Mouse (Mus musculus) midbrain, embryonic 12.5 days (tissue): ENCODE data around the gene Slc39a3. TPM values are rescaled to one million over a fixed set of nuclear protein-coding genes. Genes with fewer than 3 reads are reported as not detected.

ENCODE experiments used
- ATAC-seq: fragments of 200-750 bp; cut with Nextera tagmentation; 2 replicates; pipeline ENCODE4 v1.8.0; 2017; ENCODE audit warnings: low read depth, moderate TSS enrichment, moderate library complexity; ENCODE audit not compliant: low FRiP score
- H3K27ac ChIP-seq: fragments of 300-500 bp; sonication (generic); replicated peaks from 2 replicates; pipeline ENCODE4 v1.5.1; 2016; ENCODE audit warnings: mild to moderate bottlenecking
- H3K27me3 ChIP-seq: fragments of 300-500 bp; sonication (generic); 2 replicates; pipeline ENCODE4 v1.6.1; 2016; ENCODE audit warnings: mild to moderate bottlenecking
- H3K36me3 ChIP-seq: fragments of 300-500 bp; sonication (generic); 2 replicates; pipeline ENCODE4 v1.6.1; 2016
- H3K4me1 ChIP-seq: fragments of 300-500 bp; sonication (generic); 2 replicates; pipeline ENCODE4 v1.6.1; 2016
- H3K4me2 ChIP-seq: fragments of 300-500 bp; sonication (generic); replicated peaks from 2 replicates; pipeline ENCODE4 v1.6.1; 2016; ENCODE audit warnings: mild to moderate bottlenecking, moderate library complexity
- H3K4me3 ChIP-seq: fragments of 300-500 bp; sonication (generic); 2 replicates; pipeline ENCODE4 v1.5.1; 2016; ENCODE audit warnings: mild to moderate bottlenecking
- H3K9ac ChIP-seq: fragments of 300-500 bp; sonication (generic); replicated peaks from 2 replicates; pipeline ENCODE4 v1.6.1; 2016; ENCODE audit warnings: mild to moderate bottlenecking, moderate library complexity
- H3K9me3 ChIP-seq: fragments of 300-500 bp; sonication (generic); 2 replicates; pipeline ENCODE4 v1.6.1; 2016; ENCODE audit warnings: mild to moderate bottlenecking
- WGBS: fragments of 180-500 bp; shearing (Covaris S2); methylation state at CpG from one replicate; pipeline ENCODE4 v1.1.7; 2016; 5-methylcytosine and 5-hydroxymethylcytosine counted together
- polyA plus RNA-seq: library from polyadenylated mRNA; unstranded; fragments of >200 nt; fragmentation: Nextera tagmentation; extraction: Ambion mirVana; gene quantifications from 2 replicates; pipeline ENCODE4 v1.2.1, GENCODE M21; 2016

Slc39a3 gene
- polyA plus RNA-seq, 1 experiment from 2014 or later: 33.1 TPM

- Histone ChIP-seq H3K27me3 (peaks cover 74% of the 10 kb centered on the region), H3K4me3 (no peak overlapping the region), H3K36me3 (no peaks in the 10 kb centered on the region), H3K4me1 (peaks cover 10% of the 10 kb centered on the region), H3K9ac (no peak overlapping the region), H3K9me3 (no peaks in the 10 kb centered on the region), H3K4me2 (no peak overlapping the region), H3K27ac (no peak overlapping the region)
- ATAC-seq: no peak
- WGBS: 81% methylated on average over 6 of the region's 6 CpGs
Measured at GRCm38 (mm10) chr10:80989446-80989845, 47.8 kb downstream of the Slc39a3 start.

GRCm38 (mm10) chr10:80987709-80988441 lies 49.4 kb downstream of the Slc39a3 start:
- H3K27me3 ChIP-seq: peaks cover 70% of the 10 kb centered on the region
- H3K4me2 ChIP-seq: no peak overlapping the region
- 14% methylated on average over 10 of the region's 10 CpGs for WGBS
- no peak overlapping the region for H3K4me3 ChIP-seq
- H3K27ac ChIP-seq: no peak overlapping the region
- no peaks in the 10 kb centered on the region for H3K9me3 ChIP-seq
- no peak overlapping the region for H3K9ac ChIP-seq
- peak; percentile 80 for ATAC-seq
- peaks cover 7% of the 10 kb centered on the region for H3K4me1 ChIP-seq
- no peaks in the 10 kb centered on the region for H3K36me3 ChIP-seq

- Histone ChIP-seq H3K9me3 (no peaks in the 10 kb centered on the region), H3K4me2 (no peak overlapping the region), H3K4me1 (peaks cover 7% of the 10 kb centered on the region), H3K27me3 (peaks cover 61% of the 10 kb centered on the region), H3K9ac (0 out of 2 replicates have a peak overlapping the region, but pooled peaks have one; percentile 6), H3K27ac (no peak overlapping the region), H3K36me3 (no peaks in the 10 kb centered on the region), H3K4me3 (no peak overlapping the region)
- 79% methylated on average over 6 of the region's 6 CpGs for WGBS
- no peak for ATAC-seq
Measured at GRCm38 (mm10) chr10:80986754-80987153, 50.5 kb downstream of the Slc39a3 start.

DNA sequence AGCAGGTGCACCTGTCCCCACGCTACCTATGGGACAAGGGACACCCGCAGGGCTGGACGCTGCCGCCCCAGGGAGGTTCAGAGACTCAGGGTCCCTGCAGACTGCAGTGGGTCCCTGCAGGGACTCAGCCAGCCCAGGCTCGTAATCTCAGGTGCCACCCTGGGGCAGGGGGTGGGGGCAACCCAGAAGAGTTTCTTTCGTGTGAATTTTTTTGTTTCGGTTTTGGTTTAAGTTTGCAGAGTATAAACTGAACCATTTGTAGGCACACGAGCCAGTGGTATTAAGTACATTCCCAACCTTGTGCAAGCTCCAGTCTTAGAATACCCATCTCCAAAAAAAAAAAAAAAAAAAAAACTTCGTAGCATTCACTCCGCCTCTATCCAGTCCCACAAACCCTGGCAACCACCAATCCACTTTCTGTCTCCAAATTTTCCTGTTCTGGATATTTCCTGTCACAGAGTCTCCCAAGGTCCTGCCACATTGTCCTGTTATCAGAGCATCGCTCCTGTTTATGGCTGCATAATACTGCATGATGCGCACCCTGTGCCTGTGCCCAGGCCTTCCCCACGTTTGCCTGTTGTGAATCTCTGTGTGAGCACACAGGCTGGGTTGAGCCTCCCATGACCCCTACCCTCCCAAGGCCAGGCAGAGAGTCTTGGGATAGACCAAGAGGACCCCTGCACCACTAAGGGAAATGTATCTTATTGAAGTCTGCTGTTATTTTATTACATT lies 51.1 kb downstream of the Slc39a3 start:
- H3K4me2 ChIP-seq: peak overlapping the region; percentile 32
- H3K9me3 ChIP-seq: no peaks in the 10 kb centered on the region
- 0 out of 2 replicates have a peak overlapping the region, but pooled peaks have one; percentile 15 for H3K4me3 ChIP-seq
- WGBS: 38% methylated on average over 13 of the region's 13 CpGs
- no peak for ATAC-seq
- no peaks in the 10 kb centered on the region for H3K36me3 ChIP-seq
- H3K27ac ChIP-seq: no peak overlapping the region
- H3K4me1 ChIP-seq: peaks cover 7% of the 10 kb centered on the region
- peaks cover 58% of the 10 kb centered on the region for H3K27me3 ChIP-seq
- no peak overlapping the region; the same call in 1 of the 2 replicates for H3K9ac ChIP-seq

GRCm38 (mm10) chr10:80985241-80985969 lies 51.8 kb downstream of the Slc39a3 start:
- WGBS: 10% methylated on average over 35 of the region's 37 CpGs
- Histone ChIP-seq H3K4me2 (peak overlapping the region; percentile 32), H3K9ac (no peak overlapping the region; the same call in 1 of the 2 replicates), H3K27ac (no peak overlapping the region), H3K9me3 (no peaks in the 10 kb centered on the region), H3K27me3 (peaks cover 58% of the 10 kb centered on the region), H3K4me1 (peaks cover 7% of the 10 kb centered on the region), H3K36me3 (no peaks in the 10 kb centered on the region), H3K4me3 (0 out of 2 replicates have a peak overlapping the region, but pooled peaks have one; percentile 15)
- ATAC-seq: no peak

DNA sequence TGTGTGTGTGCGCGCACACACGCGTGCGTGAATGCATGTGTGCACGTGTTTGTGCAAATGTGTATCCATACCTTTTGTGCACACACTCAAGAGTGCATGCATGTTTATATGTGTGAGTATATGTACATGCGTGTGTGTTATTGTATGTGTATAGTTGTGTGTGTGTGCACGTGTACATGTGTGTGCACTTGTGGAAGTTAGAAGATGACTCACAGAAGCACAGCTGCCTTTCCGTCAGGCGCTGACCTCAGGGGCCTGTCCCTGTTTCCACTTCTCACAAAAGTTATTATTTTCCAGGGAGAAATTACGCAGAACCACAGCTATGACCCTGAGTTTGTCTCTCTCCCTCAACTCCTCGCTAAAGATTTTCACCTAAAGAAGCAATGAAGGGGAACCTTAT lies 53.0 kb downstream of the Slc39a3 start:
- peaks cover 7% of the 10 kb centered on the region for H3K4me1 ChIP-seq
- no peaks in the 10 kb centered on the region for H3K36me3 ChIP-seq
- no peak overlapping the region for H3K9ac ChIP-seq
- peaks cover 55% of the 10 kb centered on the region for H3K27me3 ChIP-seq
- no peak overlapping the region for H3K4me2 ChIP-seq
- H3K9me3 ChIP-seq: no peaks in the 10 kb centered on the region
- ATAC-seq: no peak
- no peak overlapping the region for H3K27ac ChIP-seq
- WGBS: 91% methylated on average over 12 of the region's 12 CpGs
- no peak overlapping the region for H3K4me3 ChIP-seq

- Histone ChIP-seq H3K9me3 (no peaks in the 10 kb centered on the region), H3K4me1 (peaks cover 7% of the 10 kb centered on the region), H3K36me3 (no peaks in the 10 kb centered on the region), H3K9ac (no peak overlapping the region), H3K27me3 (peaks cover 40% of the 10 kb centered on the region), H3K4me2 (no peak overlapping the region), H3K27ac (no peak overlapping the region), H3K4me3 (no peak overlapping the region)
- 73% methylated on average over 4 of the region's 4 CpGs for WGBS
- ATAC-seq: no peak
Measured at GRCm38 (mm10) chr10:80982381-80982780, 54.8 kb downstream of the Slc39a3 start.

GRCm38 (mm10) chr10:80981564-80982112 lies 55.6 kb downstream of the Slc39a3 start:
- 59% methylated on average over 7 of the region's 7 CpGs for WGBS

More at GRCm38 (mm10) chr10:80981564-80982112, 55.6 kb downstream of the Slc39a3 start:
- Histone ChIP-seq H3K9ac (no peak overlapping the region), H3K4me3 (no peak overlapping the region), H3K9me3 (no peaks in the 10 kb centered on the region), H3K36me3 (no peaks in the 10 kb centered on the region), H3K4me2 (no peak overlapping the region), H3K27ac (no peak overlapping the region), H3K27me3 (peaks cover 33% of the 10 kb centered on the region), H3K4me1 (peaks cover 7% of the 10 kb centered on the region)
- no peak for ATAC-seq

Other genes starting within 250 kb of the Slc39a3 start
- gene Sf3a2, start 239.2 kb downstream of the Slc39a3 start, polyA plus RNA-seq: 68.5 and 70.8 TPM in 2 replicates
- gene Plekhj1, start 238.8 kb downstream of the Slc39a3 start, polyA plus RNA-seq: 137 and 148 TPM in 2 replicates
- gene Amh, start 232.2 kb downstream of the Slc39a3 start, polyA plus RNA-seq: 0.10 TPM in 1 of 2 replicates, not detected in the other
- 0.38 and 0.50 TPM in 2 replicates for gene Jsrp1, start 223.9 kb downstream of the Slc39a3 start, polyA plus RNA-seq
- 1,390 and 1,564 TPM in 2 replicates for gene Oaz1, start 210.8 kb downstream of the Slc39a3 start, polyA plus RNA-seq
- 0.77 and 1.0 TPM in 2 replicates for gene Lingo3, start 193.4 kb downstream of the Slc39a3 start, polyA plus RNA-seq
- gene Lsm7, start 182.2 kb downstream of the Slc39a3 start, polyA plus RNA-seq: 250 and 263 TPM in 2 replicates
- gene Sppl2b, start 182.2 kb downstream of the Slc39a3 start, polyA plus RNA-seq: 44.6 and 47.1 TPM in 2 replicates
- gene Tmprss9, start 165.6 kb downstream of the Slc39a3 start, polyA plus RNA-seq: 0.08 and 0.14 TPM in 2 replicates
- 305 and 308 TPM in 2 replicates for gene Timm13, start 136.5 kb downstream of the Slc39a3 start, polyA plus RNA-seq
- gene Lmnb2, start 119.2 kb downstream of the Slc39a3 start, polyA plus RNA-seq: 61.7 and 62.0 TPM in 2 replicates
- gene Gadd45b, start 107.4 kb downstream of the Slc39a3 start, polyA plus RNA-seq: 8.7 and 11.8 TPM in 2 replicates
- 8.8 and 9.3 TPM in 2 replicates for gene Gng7, start 22.5 kb downstream of the Slc39a3 start, polyA plus RNA-seq
- 11.3 and 13.4 TPM in 2 replicates for gene Diras1, start 11.8 kb downstream of the Slc39a3 start, polyA plus RNA-seq
- gene Sgta, start 22.8 kb upstream of the Slc39a3 start, polyA plus RNA-seq: 262 and 271 TPM in 2 replicates
- gene Thop1, start 32.6 kb upstream of the Slc39a3 start, polyA plus RNA-seq: 56.9 and 58.3 TPM in 2 replicates
- 0.22 and 0.28 TPM in 2 replicates for gene Creb3l3, start 61.4 kb upstream of the Slc39a3 start, polyA plus RNA-seq
- 245 and 248 TPM in 2 replicates for gene Map2k2, start 68.5 kb upstream of the Slc39a3 start, polyA plus RNA-seq
- gene Zbtb7a, start 97.8 kb upstream of the Slc39a3 start, polyA plus RNA-seq: 14.6 and 15.9 TPM in 2 replicates
- 58.6 and 64.9 TPM in 2 replicates for gene Pias4, start 130.5 kb upstream of the Slc39a3 start, polyA plus RNA-seq
- gene Eef2, start 139.2 kb upstream of the Slc39a3 start, polyA plus RNA-seq: 531 and 534 TPM in 2 replicates
- 77.3 and 79.6 TPM in 2 replicates for gene Dapk3, start 145.6 kb upstream of the Slc39a3 start, polyA plus RNA-seq
- 0.18 TPM in 1 of 2 replicates, not detected in the other for gene 4930442H23Rik, start 146.4 kb upstream of the Slc39a3 start, polyA plus RNA-seq
- not detected in 2 replicates for gene Nmrk2, start 164.6 kb upstream of the Slc39a3 start, polyA plus RNA-seq
- 35.5 and 37.2 TPM in 2 replicates for gene Atcay, start 193.4 kb upstream of the Slc39a3 start, polyA plus RNA-seq
- gene Zfr2, start 195.7 kb upstream of the Slc39a3 start, polyA plus RNA-seq: 12.1 and 13.6 TPM in 2 replicates
- gene Matk, start 215.5 kb upstream of the Slc39a3 start, polyA plus RNA-seq: 4.3 and 5.0 TPM in 2 replicates
- gene Mrpl54, start 229.5 kb upstream of the Slc39a3 start, polyA plus RNA-seq: 168 and 169 TPM in 2 replicates
- 34.8 and 36.1 TPM in 2 replicates for gene Apba3, start 229.5 kb upstream of the Slc39a3 start, polyA plus RNA-seq